Mouse (Mus musculus) cerebral cortex, adult 2 months (tissue): Measurements from ENCODE around the gene Phf14.

ENCODE experiments used
- WGBS: fragments of 180-500 bp; shearing (Covaris S2); methylation state at CpG from one replicate; pipeline ENCODE4 v1.1.7; 2018; 5-methylcytosine and 5-hydroxymethylcytosine counted together

The Phf14 gene

DNA sequence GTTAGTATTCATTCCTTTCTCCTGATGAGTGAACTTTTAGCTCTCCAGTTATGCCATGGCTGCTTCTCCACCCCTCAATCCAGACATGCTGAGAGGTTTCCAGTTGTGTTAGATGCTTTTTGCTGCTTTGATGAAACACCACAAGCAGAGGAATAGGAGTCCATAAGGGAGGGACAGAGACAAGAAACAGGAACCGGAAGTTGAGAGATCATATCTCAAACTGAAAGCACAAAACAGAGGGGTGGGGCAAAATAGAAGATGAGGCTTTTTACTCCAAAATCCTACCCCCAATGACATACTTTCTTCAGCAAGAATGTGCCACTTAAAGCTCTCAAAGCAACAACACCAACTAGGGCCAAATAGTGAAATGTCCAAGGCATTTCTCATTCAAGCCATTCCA lies 188.1 kb downstream of the Phf14 start:
- WGBS, result 76% methylated on average over 1 of the region's 1 CpGs

DNA sequence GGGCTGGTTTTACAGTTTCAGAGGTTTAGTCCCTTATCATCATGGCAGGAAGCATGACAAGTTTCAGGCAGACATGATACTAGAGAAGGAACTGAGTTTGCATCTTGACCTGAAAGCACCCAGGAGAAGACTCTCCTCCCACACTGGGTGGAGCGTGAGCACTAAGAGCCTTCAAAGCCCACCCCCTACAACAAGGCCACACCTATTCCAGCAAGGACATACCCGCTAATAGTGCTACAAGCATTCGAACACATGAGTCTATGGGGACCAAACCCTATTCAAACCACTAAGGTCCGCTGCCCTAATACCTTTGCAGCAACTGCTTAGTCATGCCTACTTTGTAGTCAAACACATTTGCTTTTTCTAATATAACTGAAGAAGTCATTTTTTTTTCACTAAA lies 189.5 kb downstream of the Phf14 start:
- WGBS, result 75% methylated on average over 4 of the region's 4 CpGs

DNA sequence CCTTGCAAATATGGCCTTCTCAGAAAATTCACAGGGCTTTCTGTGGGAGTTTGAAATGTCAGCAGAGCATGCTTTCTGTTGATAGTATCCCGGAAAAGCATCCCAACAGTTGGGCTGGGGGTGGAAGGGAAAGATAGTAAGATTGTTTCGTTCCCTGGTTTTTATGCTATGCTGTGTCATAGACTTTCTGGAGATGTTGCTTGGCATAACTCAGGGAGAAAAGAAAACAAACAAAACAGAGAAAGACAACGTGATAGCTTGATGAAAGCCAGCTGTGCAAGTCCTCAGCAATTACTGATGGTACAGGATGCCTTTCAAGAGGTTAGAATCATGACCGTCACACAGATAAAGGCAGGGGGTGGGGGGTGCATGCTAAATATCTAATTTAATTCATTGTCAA lies 197.5 kb downstream of the Phf14 start:
- WGBS, result 45% methylated on average over 4 of the region's 4 CpGs

DNA sequence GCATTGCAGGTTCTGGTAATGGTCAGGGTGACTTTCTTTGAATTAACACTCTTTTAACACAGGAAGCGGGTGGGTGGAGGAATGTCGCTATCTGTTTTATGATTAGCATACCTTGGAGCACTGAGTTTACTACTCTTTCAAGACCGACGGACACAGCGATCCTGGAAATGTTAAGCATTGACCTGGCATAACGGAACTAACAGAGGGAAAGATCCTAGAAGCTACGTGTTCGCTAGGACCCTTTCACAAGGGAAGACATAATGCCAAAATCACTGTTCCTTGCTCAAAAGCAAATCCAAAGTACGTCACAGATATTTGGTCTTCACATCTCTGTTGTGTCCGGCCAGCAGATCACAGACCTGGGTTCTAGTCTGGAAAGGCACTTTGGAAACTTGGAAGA lies 199.7 kb downstream of the Phf14 start:
- 84% methylated on average over 10 of the region's 10 CpGs for WGBS

DNA sequence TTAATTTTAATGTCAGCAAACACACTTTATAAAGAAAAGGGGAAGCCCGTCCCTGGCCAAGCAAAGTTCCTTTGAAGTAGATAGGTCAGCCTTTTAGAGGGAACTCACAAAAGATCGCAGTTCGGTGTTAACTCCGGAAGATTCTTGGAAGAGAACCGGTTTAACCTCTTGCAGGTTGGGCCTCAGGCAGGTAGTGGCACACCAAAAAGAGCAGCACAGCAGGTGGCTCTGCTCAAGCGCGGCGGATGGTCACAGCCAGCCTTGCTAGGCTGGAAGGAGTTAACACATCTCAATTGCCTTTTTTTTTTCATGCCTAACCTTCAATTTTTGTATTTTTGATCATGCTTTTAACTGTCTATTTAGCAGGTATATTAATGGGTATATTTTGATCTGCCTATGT lies 200.2 kb downstream of the Phf14 start:
- WGBS, result 57% methylated on average over 8 of the region's 8 CpGs

DNA sequence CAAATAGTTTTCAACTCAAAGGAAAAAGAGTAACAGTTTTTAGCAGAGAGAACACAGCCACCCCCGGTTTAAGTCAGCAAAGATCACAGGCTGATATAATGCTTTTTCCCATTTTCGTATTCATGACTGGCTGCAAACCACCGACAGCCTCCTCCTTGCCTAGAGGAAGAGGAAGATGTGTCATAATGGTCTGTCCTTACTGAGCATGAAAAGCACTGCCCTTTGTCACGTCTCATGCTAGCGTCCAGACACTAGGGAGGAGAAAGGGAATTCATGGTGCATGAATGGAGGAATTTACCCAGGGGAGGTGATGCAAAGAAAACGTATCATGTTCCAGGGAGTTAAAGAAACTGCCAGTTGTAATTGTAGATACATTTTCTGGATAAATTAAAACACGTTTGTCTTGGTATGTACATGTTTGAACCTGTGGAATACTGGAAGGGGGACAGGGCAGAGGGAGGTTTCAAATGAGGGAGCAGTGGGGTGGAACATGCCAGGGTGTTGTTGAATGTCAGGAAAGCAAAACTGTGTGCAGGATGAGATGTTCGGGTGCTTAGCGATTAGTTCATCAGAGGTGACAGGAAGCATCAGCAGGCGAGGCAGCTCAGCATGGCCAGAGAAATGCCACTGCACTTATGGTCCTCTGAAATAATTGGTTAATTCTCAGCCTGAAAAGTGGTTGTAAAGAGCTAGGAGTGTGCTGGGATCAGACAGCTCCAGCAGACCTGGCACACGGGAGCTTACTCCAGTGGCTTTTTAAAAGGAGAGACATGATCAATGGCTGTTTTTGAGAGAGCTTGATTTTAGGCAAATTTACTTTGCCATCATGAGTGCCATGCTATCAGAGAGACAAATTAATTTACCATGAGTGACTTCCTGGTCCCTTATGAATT lies 209.6 kb downstream of the Phf14 start:
- WGBS, result 48% methylated on average over 11 of the region's 11 CpGs

DNA sequence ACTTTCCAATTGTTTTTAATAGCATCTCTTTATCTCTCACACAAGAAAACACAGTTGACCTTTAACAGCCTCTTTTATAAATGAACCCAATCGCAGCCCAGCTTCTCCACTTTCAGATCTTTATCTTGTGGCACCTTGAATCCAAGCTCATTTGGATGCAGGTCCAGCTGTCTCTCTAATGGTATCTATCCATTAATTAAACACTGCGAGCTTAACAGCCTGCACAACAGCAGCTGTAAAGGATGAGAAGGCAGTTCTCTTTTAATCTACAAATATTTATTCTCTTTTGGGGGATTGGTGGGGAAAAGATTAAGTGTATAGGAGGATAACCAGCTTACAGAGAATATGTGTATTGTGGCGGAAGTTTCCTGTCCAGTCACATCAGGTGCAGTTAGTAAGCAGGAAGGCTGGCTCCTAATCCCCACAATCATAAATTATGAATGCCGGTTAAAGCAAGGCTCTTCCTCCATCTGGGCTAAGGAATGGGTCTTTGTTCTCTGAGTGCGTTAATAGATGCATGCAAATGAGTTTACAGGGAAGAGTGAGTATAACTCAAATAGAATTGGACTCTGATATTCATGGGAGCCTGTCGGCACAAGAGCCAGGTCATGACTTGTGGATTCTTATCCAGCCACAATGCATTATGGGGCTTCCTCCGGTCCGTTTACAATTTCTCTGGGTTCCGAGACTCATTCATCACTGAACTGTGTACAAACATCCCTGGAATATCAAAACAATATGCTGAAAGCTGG lies 210.4 kb downstream of the Phf14 start:
- 60% methylated on average over 9 of the region's 9 CpGs for WGBS

DNA sequence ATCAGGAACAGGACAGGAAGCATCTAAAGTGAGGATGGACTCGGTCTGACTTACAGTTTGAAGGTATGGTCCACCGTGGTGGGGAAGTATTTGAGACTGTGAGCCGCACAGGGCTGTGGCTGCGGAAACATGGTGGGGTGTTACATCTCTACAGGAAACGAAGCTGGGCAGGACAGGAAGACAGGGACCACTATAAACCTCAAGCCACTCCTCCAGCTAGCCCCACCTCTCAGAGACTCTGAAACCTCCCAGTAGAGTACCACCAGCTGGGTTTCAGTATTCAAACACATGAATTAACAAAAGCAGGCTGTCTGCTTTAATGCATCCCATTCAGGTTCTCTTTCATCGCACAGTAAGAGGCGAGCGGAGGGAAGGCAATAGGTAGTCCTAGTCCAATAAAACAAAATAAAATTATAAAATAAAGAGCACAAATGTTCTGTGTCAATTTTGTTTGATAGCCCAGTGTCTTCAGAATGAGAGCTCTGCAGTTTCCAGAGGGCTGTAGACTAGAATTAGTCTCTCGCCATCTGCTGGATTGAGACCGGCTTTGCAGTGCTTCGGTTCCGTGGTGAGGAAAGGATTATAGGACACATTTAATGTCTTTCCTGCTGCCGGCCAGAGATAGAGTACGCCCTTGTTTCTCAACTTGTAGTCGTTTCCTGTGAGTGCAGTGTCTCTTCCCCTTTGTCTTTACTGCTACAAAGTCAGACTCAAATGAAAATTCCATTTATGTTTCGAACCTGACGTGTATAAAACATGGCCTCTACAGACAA lies 217.6 kb downstream of the Phf14 start:
- 22% methylated on average over 17 of the region's 17 CpGs for WGBS

DNA sequence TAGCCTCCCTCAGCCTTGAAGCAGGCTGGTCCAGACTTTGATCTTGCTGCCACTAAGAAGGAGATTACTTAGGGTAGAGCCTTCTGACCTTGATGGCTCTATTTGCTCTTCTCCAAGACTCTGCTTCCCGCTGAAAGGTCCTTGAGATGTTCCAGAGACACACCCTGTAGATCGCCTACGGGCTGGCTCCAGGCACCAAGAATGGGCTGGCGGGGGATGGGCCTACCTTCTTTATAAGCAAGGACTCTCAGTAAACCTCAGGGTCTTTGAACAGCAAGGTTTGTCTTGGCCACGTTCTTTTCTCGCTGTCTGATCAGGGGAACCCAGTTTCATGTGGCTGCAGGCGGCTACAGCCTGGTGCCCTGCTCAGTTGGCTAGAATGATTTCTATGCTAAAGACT lies 219.0 kb downstream of the Phf14 start:
- WGBS, result 97% methylated on average over 7 of the region's 7 CpGs

DNA sequence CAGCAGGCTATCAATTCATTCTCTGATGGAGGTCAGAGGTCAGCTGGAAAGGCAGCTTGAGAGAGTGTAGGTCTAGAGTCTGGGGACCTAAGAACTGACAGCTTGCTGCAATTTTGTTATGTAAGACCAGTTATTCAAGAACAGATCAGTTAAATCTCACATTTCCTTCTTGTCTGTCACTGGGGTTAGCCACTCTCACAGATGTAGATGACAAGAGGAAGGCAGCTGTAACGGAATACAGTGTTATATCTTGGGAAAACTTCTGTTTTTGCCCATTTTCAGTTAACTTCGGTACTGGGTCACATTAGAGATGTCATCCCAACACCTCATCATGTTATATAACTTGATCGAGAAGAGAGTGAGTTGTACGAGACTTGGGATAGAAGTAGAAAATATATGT lies 219.7 kb downstream of the Phf14 start:
- WGBS, result 87% methylated on average over 4 of the region's 4 CpGs
